Mouse (Mus musculus) midbrain, postnatal 0 days (tissue): Measurements from ENCODE around the gene Ambra1. TPM values are rescaled to one million over a fixed set of nuclear protein-coding genes. Genes with fewer than 3 reads are reported as not detected.

ENCODE experiments used
- ATAC-seq: fragments of 200-750 bp; cut with Nextera tagmentation; 2 replicates; pipeline ENCODE4 v1.8.0; 2017; ENCODE audit warnings: moderate number of reproducible peaks, mild to moderate bottlenecking, moderate TSS enrichment, moderate library complexity; ENCODE audit not compliant: low FRiP score
- DNase-seq: peaks from one replicate; pipeline ENCODE4 v3.0.0-alpha.2; 2015; ENCODE audit warnings: low spot score
- H3K27ac ChIP-seq: fragments of 300-500 bp; sonication (generic); 2 replicates; pipeline ENCODE4 v1.5.1; 2014; ENCODE audit warnings: low read depth, mild to moderate bottlenecking, low read length, mixed read lengths
- H3K27me3 ChIP-seq: fragments of 300-500 bp; sonication (generic); 2 replicates; pipeline ENCODE4 v1.6.1; 2014; ENCODE audit warnings: low read length, control low read depth, mixed read lengths; ENCODE audit not compliant: insufficient read depth
- H3K36me3 ChIP-seq: fragments of 300-500 bp; sonication (generic); 2 replicates; pipeline ENCODE4 v1.6.1; 2014; ENCODE audit warnings: low read length, control low read depth, mixed read lengths; ENCODE audit not compliant: insufficient read depth
- H3K4me1 ChIP-seq: fragments of 300-500 bp; sonication (generic); 2 replicates; pipeline ENCODE4 v1.6.1; 2014; ENCODE audit warnings: mild to moderate bottlenecking, control low read depth, antibody characterized with exemption, low read length, mixed read lengths; ENCODE audit not compliant: insufficient read depth
- H3K4me2 ChIP-seq: fragments of 300-500 bp; sonication (generic); 2 replicates; pipeline ENCODE4 v1.6.1; 2014; ENCODE audit warnings: low read depth, mild to moderate bottlenecking, low read length, mixed read lengths; ENCODE audit not compliant: poor library complexity, severe bottlenecking
- H3K4me3 ChIP-seq: fragments of 300-500 bp; sonication (generic); 2 replicates; pipeline ENCODE4 v1.5.1; 2014; ENCODE audit warnings: low read depth, mild to moderate bottlenecking, low read length, moderate library complexity
- H3K9ac ChIP-seq: fragments of 300-500 bp; sonication (generic); replicated peaks from 2 replicates; pipeline ENCODE4 v1.6.1; 2014; ENCODE audit warnings: mild to moderate bottlenecking, low read length, moderate library complexity, mixed read lengths; ENCODE audit not compliant: poor library complexity, severe bottlenecking
- H3K9me3 ChIP-seq: fragments of 300-500 bp; sonication (generic); 2 replicates; pipeline ENCODE4 v1.6.1; 2016; ENCODE audit warnings: low read length, control low read depth
- CTCF ChIP-seq: IDR thresholded peaks from 2 replicates; pipeline ENCODE4 v1.5.1; 2016; ENCODE audit warnings: antibody characterized with exemption, mild to moderate bottlenecking
- WGBS: fragments of 180-500 bp; shearing (Covaris S2); extraction: QIAGEN DNeasy Blood & Tissue Kit; methylation state at CpG from one replicate; pipeline ENCODE4 v1.1.7; 2014; 5-methylcytosine and 5-hydroxymethylcytosine counted together
- polyA plus RNA-seq: library from polyadenylated mRNA; unstranded; fragments of >200 nt; fragmentation: Nextera tagmentation; extraction: Ambion mirVana; gene quantifications from 2 replicates; pipeline ENCODE4 v1.2.1, GENCODE M21; 2015
- total RNA-seq: library from RNA; depleted of rRNA; stranded (reverse); fragments of >200 nt; gene quantifications from 2 replicates; pipeline ENCODE4 v1.2.3, GENCODE M21; 2014

Ambra1 gene
- total and polyA plus RNA-seq, 2 experiments from 2014 or later, result 19.3 to 59.5 TPM

GRCm38 (mm10) chr2:91930761-91931291 lies 200.9 kb downstream of the Ambra1 start:
- WGBS, result 7% methylated on average over 23 of the region's 23 CpGs
- H3K27me3 ChIP-seq, result 0 out of 2 replicates have a peak, but pooled peaks cover 3% of the 10 kb centered on the region
- H3K36me3 ChIP-seq, result peaks cover 6% of the 10 kb centered on the region
- peak overlapping the region; percentile 55 for H3K4me2 ChIP-seq
- peak overlapping the region; percentile 46 for H3K9ac ChIP-seq
- no peaks in the 10 kb centered on the region; the same call in 1 of the 2 replicates for H3K4me1 ChIP-seq
- H3K4me3 ChIP-seq, result peak overlapping the region; percentile 34
- no peak for DNase-seq
- H3K27ac ChIP-seq, result no peak overlapping the region
- TF ChIP-seq CTCF, result no peak
- H3K9me3 ChIP-seq, result no peaks in the 10 kb centered on the region
- no peak for ATAC-seq

GRCm38 (mm10) chr2:91931328-91932159 lies 201.6 kb downstream of the Ambra1 start:
- peak; percentile 70 for ATAC-seq
- WGBS, result 4% methylated on average over 43 of the region's 50 CpGs
- DNase-seq, result peak; percentile 57
- Histone ChIP-seq H3K36me3 (peaks cover 13% of the 10 kb centered on the region), H3K4me3 (peak overlapping the region; percentile 34), H3K27ac (peak overlapping the region; percentile 32; the same call in 1 of the 2 replicates), H3K9me3 (no peaks in the 10 kb centered on the region), H3K27me3 (0 out of 2 replicates have a peak, but pooled peaks cover 3% of the 10 kb centered on the region), H3K4me1 (no peaks in the 10 kb centered on the region; the same call in 1 of the 2 replicates), H3K9ac (peak overlapping the region; percentile 46), H3K4me2 (peak overlapping the region; percentile 55)
- TF ChIP-seq CTCF, result no peak

GRCm38 (mm10) chr2:91932160-91932711 lies 202.3 kb downstream of the Ambra1 start, which contains the start of gene Mdk:
TSS of gene Mdk (minus strand) at chr2:91932297.
- TF ChIP-seq CTCF, result no peak
- no peaks in the 10 kb centered on the region; the same call in 1 of the 2 replicates for H3K4me1 ChIP-seq
- peaks cover 19% of the 10 kb centered on the region for H3K36me3 ChIP-seq
- no peak for ATAC-seq
- no peaks in the 10 kb centered on the region for H3K9me3 ChIP-seq
- 14% methylated on average over 16 of the region's 16 CpGs for WGBS
- H3K4me3 ChIP-seq, result peak within 1 kb of the TSS; percentile 34
- no peak for DNase-seq
- peak within 1 kb of the TSS; percentile 55 for H3K4me2 ChIP-seq
- H3K9ac ChIP-seq, result peak within 1 kb of the TSS; percentile 46
- 0 out of 2 replicates have a peak, but pooled peaks cover 3% of the 10 kb centered on the region for H3K27me3 ChIP-seq
- H3K27ac ChIP-seq, result peak within 1 kb of the TSS; percentile 32; the same call in 1 of the 2 replicates

- H3K9me3 ChIP-seq, result no peaks in the 10 kb centered on the region
- 0 out of 2 replicates have a peak, but pooled peaks cover 3% of the 10 kb centered on the region for H3K27me3 ChIP-seq
- 22% methylated on average over 6 of the region's 6 CpGs for WGBS
- no peak overlapping the region for H3K4me3 ChIP-seq
- H3K9ac ChIP-seq, result no peak overlapping the region
- H3K4me2 ChIP-seq, result no peak overlapping the region
- H3K4me1 ChIP-seq, result no peaks in the 10 kb centered on the region; the same call in 1 of the 2 replicates
- ATAC-seq, result no peak
- no peak for TF ChIP-seq CTCF
- H3K36me3 ChIP-seq, result peaks cover 24% of the 10 kb centered on the region
- DNase-seq, result no peak
- no peak overlapping the region for H3K27ac ChIP-seq
Measured at GRCm38 (mm10) chr2:91932737-91933350, 202.9 kb downstream of the Ambra1 start.

GRCm38 (mm10) chr2:91933471-91933870 lies 203.5 kb downstream of the Ambra1 start:
- H3K4me1 ChIP-seq, result no peaks in the 10 kb centered on the region; the same call in 1 of the 2 replicates
- no peak overlapping the region for H3K9ac ChIP-seq
- 0 out of 2 replicates have a peak, but pooled peaks cover 3% of the 10 kb centered on the region for H3K27me3 ChIP-seq
- WGBS, result 53% methylated on average over 9 of the region's 9 CpGs
- H3K4me3 ChIP-seq, result no peak overlapping the region
- no peak for ATAC-seq
- H3K36me3 ChIP-seq, result peaks cover 30% of the 10 kb centered on the region
- H3K9me3 ChIP-seq, result no peaks in the 10 kb centered on the region
- no peak overlapping the region for H3K27ac ChIP-seq
- no peak for DNase-seq
- H3K4me2 ChIP-seq, result no peak overlapping the region
- no peak for TF ChIP-seq CTCF
